Mouse (Mus musculus): ENCODE measurements around the gene Gstk1.

GRCm38 (mm10) chr6:42299362-42299761 is 53.6 kb downstream of the Gstk1 start:
- TF ChIP-seq CTCF (IDR thresholded peaks at IDR 0.05; ENCODE audit: insufficient read depth, low read depth, low read length) (no peak), POLR2A (IDR thresholded peaks at IDR 0.05; ENCODE audit: insufficient read depth, low read depth, low read length) (no peak)

Data from olfactory bulb, adult 2 months (tissue).